Mouse (Mus musculus) liver, postnatal 0 days (tissue): ENCODE data around the gene Gm20388.

Experiments
- CTCF ChIP-seq: sonication (generic); IDR thresholded peaks from 2 replicates; pipeline ENCODE4 v1.5.1; 2016; ENCODE audit warnings: antibody characterized with exemption, low read depth
- EP300 ChIP-seq: IDR thresholded peaks from 2 replicates; pipeline ENCODE4 v1.6.1; 2016; ENCODE audit warnings: antibody characterized with exemption, low read depth, mild to moderate bottlenecking

GRCm38 (mm10) chr8:123768492-123769356 is 3858.1 kb downstream of the Gm20388 start:
- peak; percentile 80 for TF ChIP-seq CTCF
- TF ChIP-seq EP300 = no peak
